Mouse (Mus musculus): Measurements from ENCODE around the gene Ankmy1.

DNA sequence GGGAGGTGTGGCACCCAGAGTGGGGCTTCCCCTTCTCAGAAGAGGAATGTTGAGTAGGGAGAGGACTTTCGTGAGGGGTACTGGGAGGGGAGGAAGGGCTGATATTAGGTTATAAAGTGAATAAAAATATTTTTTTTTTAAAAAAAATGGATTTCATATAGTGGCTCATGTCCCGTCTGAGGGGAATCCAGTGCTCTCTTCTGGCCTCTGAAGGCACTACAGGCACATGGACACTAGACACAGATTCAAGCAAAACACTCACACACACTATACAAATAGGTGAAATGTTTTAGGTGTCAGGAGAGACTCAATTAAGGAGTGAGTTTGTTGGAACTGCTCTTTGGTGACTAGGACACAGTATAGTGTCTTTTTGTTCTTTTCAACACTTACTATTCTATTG is 33.3 kb upstream of the Ankmy1 start:
- TF ChIP-seq CTCF (IDR thresholded peaks at IDR 0.05; ENCODE audit: control insufficient read depth, insufficient read depth, insufficient read length) (no peak), MYOG (IDR thresholded peaks at IDR 0.05; ENCODE audit: control insufficient read depth, extremely low read depth, insufficient read length) (no peak), MAX (IDR thresholded peaks at IDR 0.05) (no peak), USF1 (IDR thresholded peaks at IDR 0.05; ENCODE audit: low read depth) (no peak), MYOD1 (IDR thresholded peaks at IDR 0.05; ENCODE audit: control insufficient read depth, insufficient read length, low read depth) (no peak)
